Mouse (Mus musculus): Measurements from ENCODE around the gene Unc50.

Unc50 gene

DNA sequence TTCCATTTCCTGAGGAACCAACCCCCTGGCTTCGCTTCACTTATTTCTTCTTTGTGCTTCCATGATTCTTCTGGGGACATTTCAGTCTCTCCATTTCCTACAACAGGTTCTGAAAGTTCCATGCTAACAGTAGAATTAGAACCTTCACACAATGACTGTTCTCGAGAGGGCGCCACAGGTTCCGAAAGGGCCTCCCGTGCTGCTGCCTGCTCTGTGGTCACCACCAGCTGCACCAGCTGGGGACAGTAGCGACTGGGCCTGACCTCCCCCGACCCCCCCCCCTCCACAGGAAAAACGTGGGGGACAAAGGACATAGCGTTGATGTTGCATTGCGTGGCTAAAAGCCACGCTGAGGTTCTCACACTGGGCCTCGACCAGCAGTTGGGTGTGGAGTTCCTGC lies 58.6 kb downstream of the Unc50 start:
- no peak for DNase-seq (ENCODE audit: low spot score in 2 of 2)
